Mouse (Mus musculus) hindbrain, embryonic 16.5 days (tissue): Measurements from ENCODE around the gene Cacng1. TPM values are rescaled to one million over a fixed set of nuclear protein-coding genes. Genes with fewer than 3 reads are reported as not detected.

ENCODE experiments used
- ATAC-seq: fragments of 200-750 bp; cut with Nextera tagmentation; 2 replicates; pipeline ENCODE4 v1.8.0; 2017; ENCODE audit warnings: moderate TSS enrichment, moderate library complexity
- H3K27ac ChIP-seq: fragments of 300-500 bp; sonication (generic); 2 replicates; pipeline ENCODE4 v1.5.1; 2014; ENCODE audit warnings: low read depth, mild to moderate bottlenecking, control low read depth, low read length, moderate library complexity
- H3K27me3 ChIP-seq: fragments of 300-500 bp; sonication (generic); replicated peaks from 2 replicates; pipeline ENCODE4 v1.6.1; 2014; ENCODE audit warnings: low read length; ENCODE audit not compliant: control insufficient read depth, insufficient read depth
- H3K36me3 ChIP-seq: fragments of 300-500 bp; sonication (generic); 2 replicates; pipeline ENCODE4 v1.6.1; 2014; ENCODE audit warnings: mild to moderate bottlenecking, low read length, moderate library complexity, mixed read lengths; ENCODE audit not compliant: control insufficient read depth, insufficient read depth
- H3K4me1 ChIP-seq: fragments of 300-500 bp; sonication (generic); 2 replicates; pipeline ENCODE4 v1.6.1; 2014; ENCODE audit warnings: low read depth, low read length; ENCODE audit not compliant: control insufficient read depth, insufficient read depth
- H3K4me2 ChIP-seq: fragments of 300-500 bp; sonication (generic); 2 replicates; pipeline ENCODE4 v1.6.1; 2014; ENCODE audit warnings: mild to moderate bottlenecking, low read length, control low read depth, moderate library complexity
- H3K4me3 ChIP-seq: fragments of 300-500 bp; sonication (generic); 2 replicates; pipeline ENCODE4 v1.5.1; 2014; ENCODE audit warnings: mild to moderate bottlenecking, low read length, control low read depth, moderate library complexity
- H3K9ac ChIP-seq: fragments of 300-500 bp; sonication (generic); 2 replicates; pipeline ENCODE4 v1.6.1; 2014; ENCODE audit warnings: low read depth, mild to moderate bottlenecking, control low read depth, low read length, moderate library complexity
- H3K9me3 ChIP-seq: fragments of 300-500 bp; sonication (generic); 2 replicates; pipeline ENCODE4 v1.6.1; 2014; ENCODE audit warnings: mild to moderate bottlenecking, low read length, moderate library complexity; ENCODE audit not compliant: control insufficient read depth
- WGBS: fragments of 180-500 bp; shearing (Covaris S2); extraction: QIAGEN DNeasy Blood & Tissue Kit; methylation state at CpG from one replicate; pipeline ENCODE4 v1.1.7; 2014; 5-methylcytosine and 5-hydroxymethylcytosine counted together
- polyA plus RNA-seq: library from polyadenylated mRNA; unstranded; fragments of >200 nt; fragmentation: Nextera tagmentation; extraction: Ambion mirVana; gene quantifications from 2 replicates; pipeline ENCODE4 v1.2.1, GENCODE M21; 2015

Gene Cacng1
- polyA plus RNA-seq, 1 experiment from 2014 or later = 0.29 TPM

DNA sequence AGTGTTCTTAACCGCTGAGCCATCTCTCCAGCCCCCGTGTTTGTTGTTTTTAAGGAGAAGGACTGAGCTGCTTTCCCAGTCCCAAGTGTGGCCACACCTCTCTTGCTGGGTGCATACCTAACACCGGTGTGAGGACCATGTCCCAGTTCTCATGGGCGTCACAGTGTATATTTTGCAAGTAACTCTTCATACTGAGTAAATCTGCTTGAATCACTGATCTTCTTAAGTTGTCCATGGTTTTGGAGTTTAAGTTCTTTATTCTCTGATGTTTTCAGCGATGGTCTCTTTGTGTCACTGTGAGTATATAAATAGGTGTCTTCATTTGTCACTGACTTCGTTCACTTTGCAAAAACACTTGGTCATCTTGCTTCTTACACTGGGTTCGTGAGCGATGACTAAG, 41.7 kb downstream of the Cacng1 start:
- 90% methylated on average over 8 of the region's 8 CpGs for WGBS
- H3K9ac ChIP-seq = no peak overlapping the region
- no peak overlapping the region for H3K4me3 ChIP-seq
- ATAC-seq = no peak
- H3K4me1 ChIP-seq = peaks cover 9% of the 10 kb centered on the region
- H3K9me3 ChIP-seq = no peaks in the 10 kb centered on the region
- H3K36me3 ChIP-seq = peaks cover 28% of the 10 kb centered on the region
- H3K4me2 ChIP-seq = no peak overlapping the region
- H3K27ac ChIP-seq = no peak overlapping the region
- H3K27me3 ChIP-seq = no peaks in the 10 kb centered on the region

- Histone ChIP-seq H3K36me3 (peaks cover 28% of the 10 kb centered on the region), H3K9ac (no peak overlapping the region), H3K4me3 (no peak overlapping the region), H3K27me3 (no peaks in the 10 kb centered on the region), H3K9me3 (no peaks in the 10 kb centered on the region), H3K4me1 (peaks cover 9% of the 10 kb centered on the region), H3K4me2 (no peak overlapping the region), H3K27ac (no peak overlapping the region)
- ATAC-seq = no peak
- WGBS = 87% methylated on average over 5 of the region's 5 CpGs
Observed at GRCm38 (mm10) chr11:107674006-107674405, 42.3 kb downstream of the Cacng1 start.

DNA sequence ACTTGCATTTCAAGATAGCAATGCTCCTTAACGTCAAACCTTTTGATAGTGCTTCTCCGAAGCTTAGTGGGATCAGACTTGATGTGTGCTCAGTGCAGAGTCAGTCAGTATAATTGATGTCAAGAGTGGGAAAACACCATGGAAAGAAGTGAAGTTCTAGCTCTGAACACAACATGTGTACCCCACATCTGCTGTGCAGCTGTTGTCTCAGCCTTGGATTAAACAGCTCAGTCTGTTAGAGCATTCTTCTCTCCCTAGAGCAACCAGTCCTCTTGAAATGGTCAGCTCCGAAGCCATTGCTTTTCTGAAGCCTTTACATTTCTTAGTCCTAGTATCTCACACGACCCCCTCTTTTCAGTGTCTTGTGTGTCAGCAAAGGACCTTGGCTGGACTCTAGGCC, 47.3 kb downstream of the Cacng1 start:
- H3K36me3 ChIP-seq = peaks cover 40% of the 10 kb centered on the region
- 90% methylated on average over 4 of the region's 4 CpGs for WGBS

DNA sequence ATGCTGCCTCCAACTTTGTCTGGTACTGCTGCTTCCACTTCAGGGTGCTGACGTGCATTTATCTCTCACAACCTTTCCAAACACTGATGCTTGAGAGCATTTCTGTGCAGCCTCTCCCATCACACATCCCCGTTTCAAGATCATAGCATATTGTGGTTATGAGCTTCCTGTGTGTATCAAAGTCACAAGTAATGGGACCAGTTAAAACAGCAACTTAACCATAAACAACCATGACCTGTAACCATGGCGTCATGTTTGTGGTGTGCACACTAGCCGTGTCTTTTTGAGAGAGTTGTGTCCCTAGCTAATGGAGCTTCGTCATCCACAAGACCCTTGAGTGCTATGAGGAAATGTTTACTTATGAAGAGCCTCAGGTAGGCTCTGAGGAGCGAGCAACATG, 48.1 kb downstream of the Cacng1 start:
- Histone ChIP-seq H3K27ac (no peak overlapping the region), H3K4me1 (no peaks in the 10 kb centered on the region), H3K4me3 (no peak overlapping the region), H3K27me3 (no peaks in the 10 kb centered on the region), H3K9me3 (no peaks in the 10 kb centered on the region), H3K36me3 (peaks cover 37% of the 10 kb centered on the region), H3K4me2 (no peak overlapping the region), H3K9ac (no peak overlapping the region)
- ATAC-seq = no peak
- WGBS = 87% methylated on average over 6 of the region's 6 CpGs

More for the DNA sequence above, 47.3 kb downstream of the Cacng1 start:
- H3K27me3 ChIP-seq = no peaks in the 10 kb centered on the region
- H3K9ac ChIP-seq = no peak overlapping the region
- no peak overlapping the region for H3K4me3 ChIP-seq
- no peaks in the 10 kb centered on the region for H3K4me1 ChIP-seq
- ATAC-seq = no peak
- no peak overlapping the region for H3K4me2 ChIP-seq
- no peaks in the 10 kb centered on the region for H3K9me3 ChIP-seq
- no peak overlapping the region for H3K27ac ChIP-seq

GRCm38 (mm10) chr11:107667542-107667941, 48.8 kb downstream of the Cacng1 start:
- H3K27ac ChIP-seq = no peak overlapping the region
- H3K4me2 ChIP-seq = no peak overlapping the region
- no peaks in the 10 kb centered on the region for H3K9me3 ChIP-seq
- no peak for ATAC-seq
- H3K36me3 ChIP-seq = peaks cover 33% of the 10 kb centered on the region
- no peaks in the 10 kb centered on the region for H3K27me3 ChIP-seq
- no peak overlapping the region for H3K4me3 ChIP-seq
- WGBS = 87% methylated on average over 2 of the region's 2 CpGs
- H3K9ac ChIP-seq = no peak overlapping the region
- no peaks in the 10 kb centered on the region for H3K4me1 ChIP-seq

GRCm38 (mm10) chr11:107662666-107663065, 53.7 kb downstream of the Cacng1 start:
- no peak overlapping the region for H3K27ac ChIP-seq
- H3K4me2 ChIP-seq = no peak overlapping the region
- H3K4me1 ChIP-seq = no peaks in the 10 kb centered on the region; the same call in 1 of the 2 replicates
- ATAC-seq = no peak
- H3K36me3 ChIP-seq = peaks cover 8% of the 10 kb centered on the region
- no peak overlapping the region for H3K4me3 ChIP-seq
- H3K9ac ChIP-seq = no peak overlapping the region
- no peaks in the 10 kb centered on the region for H3K9me3 ChIP-seq
- 66% methylated on average over 5 of the region's 5 CpGs for WGBS
- no peaks in the 10 kb centered on the region for H3K27me3 ChIP-seq

- Histone ChIP-seq H3K9me3 (no peaks in the 10 kb centered on the region), H3K27ac (no peak overlapping the region), H3K4me1 (no peaks in the 10 kb centered on the region; the same call in 1 of the 2 replicates), H3K4me3 (no peak overlapping the region), H3K4me2 (no peak overlapping the region), H3K9ac (no peak overlapping the region), H3K27me3 (no peaks in the 10 kb centered on the region), H3K36me3 (no peaks in the 10 kb centered on the region; the same call in 1 of the 2 replicates)
- 96% methylated on average over 4 of the region's 4 CpGs for WGBS
- ATAC-seq = no peak
Observed at GRCm38 (mm10) chr11:107660452-107660851, 55.9 kb downstream of the Cacng1 start.

DNA sequence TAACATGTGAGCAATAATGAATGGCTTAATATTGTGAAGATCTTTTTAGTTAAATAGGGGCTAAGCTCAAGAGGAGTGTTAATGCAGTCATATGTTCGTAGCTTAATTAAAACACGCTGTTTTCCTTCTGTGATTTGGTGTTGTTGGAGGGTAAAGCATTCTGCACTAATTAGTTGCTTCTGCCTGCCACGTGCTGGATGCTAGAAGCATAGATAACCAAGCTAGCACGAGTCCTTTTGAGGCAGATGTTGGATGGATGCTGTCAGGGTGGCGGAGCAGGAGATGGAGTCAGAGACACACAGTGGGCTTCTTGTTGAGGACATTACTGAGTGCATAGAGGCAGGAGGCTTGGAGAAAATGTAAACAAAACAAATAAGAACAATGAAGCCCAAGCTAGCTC, 59.2 kb downstream of the Cacng1 start:
- ATAC-seq = no peak
- H3K4me1 ChIP-seq = no peaks in the 10 kb centered on the region; the same call in 1 of the 2 replicates
- no peaks in the 10 kb centered on the region for H3K36me3 ChIP-seq
- 64% methylated on average over 5 of the region's 5 CpGs for WGBS
- no peak overlapping the region for H3K4me3 ChIP-seq
- H3K4me2 ChIP-seq = no peak overlapping the region
- no peak overlapping the region for H3K9ac ChIP-seq
- no peaks in the 10 kb centered on the region for H3K27me3 ChIP-seq
- H3K9me3 ChIP-seq = no peaks in the 10 kb centered on the region
- no peak overlapping the region for H3K27ac ChIP-seq

GRCm38 (mm10) chr11:107655538-107655937, 60.8 kb downstream of the Cacng1 start:
- no peaks in the 10 kb centered on the region for H3K27me3 ChIP-seq
- H3K9me3 ChIP-seq = no peaks in the 10 kb centered on the region
- H3K27ac ChIP-seq = no peak overlapping the region
- H3K4me1 ChIP-seq = peaks cover 8% of the 10 kb centered on the region; the same call in 1 of the 2 replicates
- H3K4me3 ChIP-seq = no peak overlapping the region
- no peak overlapping the region for H3K4me2 ChIP-seq
- H3K9ac ChIP-seq = no peak overlapping the region
- no peak for ATAC-seq
- H3K36me3 ChIP-seq = no peaks in the 10 kb centered on the region
- WGBS = 81% methylated on average over 4 of the region's 4 CpGs
